Mouse (Mus musculus) heart, postnatal 0 days (tissue): Measurements from ENCODE around the gene Fbxo33. TPM values are rescaled to one million over a fixed set of nuclear protein-coding genes. Genes with fewer than 3 reads are reported as not detected.
"Not testable (repeated sequence)": the region's sequence is repeated elsewhere in the genome, so short reads cannot be mapped to it uniquely, and the experiment has no call there.

Source experiments
- ATAC-seq: fragments of 200-750 bp; cut with Nextera tagmentation; 2 replicates; pipeline ENCODE4 v1.8.0; 2017; ENCODE audit warnings: low read depth, moderate number of reproducible peaks, moderate library complexity; ENCODE audit not compliant: insufficient read depth
- DNase-seq: peaks from one replicate; pipeline ENCODE4 v3.0.0-alpha.2; 2016; ENCODE audit warnings: low spot score
- H3K27ac ChIP-seq: fragments of 300-500 bp; sonication (generic); 2 replicates; pipeline ENCODE4 v1.5.1; 2014; ENCODE audit warnings: low read depth, mild to moderate bottlenecking
- H3K27me3 ChIP-seq: fragments of 300-500 bp; sonication (generic); 2 replicates; pipeline ENCODE4 v1.6.1; 2014; ENCODE audit warnings: low read length, mixed read lengths; ENCODE audit not compliant: control insufficient read depth, insufficient read depth
- H3K36me3 ChIP-seq: fragments of 300-500 bp; sonication (generic); replicated peaks from 2 replicates; pipeline ENCODE4 v1.6.1; 2014; ENCODE audit warnings: low read length, mixed read lengths; ENCODE audit not compliant: control insufficient read depth, insufficient read depth
- H3K4me1 ChIP-seq: fragments of 300-500 bp; sonication (generic); 2 replicates; pipeline ENCODE4 v1.6.1; 2014; ENCODE audit warnings: antibody characterized with exemption; ENCODE audit not compliant: control insufficient read depth, insufficient read depth
- H3K4me2 ChIP-seq: fragments of 300-500 bp; sonication (generic); 2 replicates; pipeline ENCODE4 v1.6.1; 2014; ENCODE audit warnings: low read depth, mild to moderate bottlenecking, low read length, moderate library complexity
- H3K4me3 ChIP-seq: fragments of 300-500 bp; sonication (generic); 2 replicates; pipeline ENCODE4 v1.5.1; 2014; ENCODE audit warnings: low read depth, low read length
- H3K9ac ChIP-seq: fragments of 300-500 bp; sonication (generic); replicated peaks from 2 replicates; pipeline ENCODE4 v1.6.1; 2014; ENCODE audit warnings: low read depth, low read length, mixed read lengths
- H3K9me3 ChIP-seq: fragments of 300-500 bp; sonication (generic); replicated peaks from 2 replicates; pipeline ENCODE4 v1.6.1; 2016; ENCODE audit warnings: low read length; ENCODE audit not compliant: control insufficient read depth
- CTCF ChIP-seq: IDR thresholded peaks from 2 replicates; pipeline ENCODE4 v1.5.1; 2016; ENCODE audit warnings: antibody characterized with exemption, control low read depth, low read depth
- EP300 ChIP-seq: IDR thresholded peaks from 2 replicates; pipeline ENCODE4 v1.6.1; 2016; ENCODE audit warnings: antibody characterized with exemption, low read depth
- WGBS: fragments of 180-500 bp; shearing (Covaris S2); extraction: QIAGEN DNeasy Blood & Tissue Kit; methylation state at CpG from one replicate; pipeline ENCODE4 v1.1.7; 2014; 5-methylcytosine and 5-hydroxymethylcytosine counted together
- polyA plus RNA-seq: library from polyadenylated mRNA; unstranded; fragments of >200 nt; fragmentation: Nextera tagmentation; extraction: Ambion mirVana; gene quantifications from 2 replicates; pipeline ENCODE4 v1.2.1, GENCODE M21; 2015
- total RNA-seq: library from RNA; depleted of rRNA; stranded (reverse); fragments of >200 nt; gene quantifications from 2 replicates; pipeline ENCODE4 v1.2.3, GENCODE M21; 2014; ENCODE audit warnings: low replicate concordance

Gene Fbxo33
- total and polyA plus RNA-seq, 2 experiments from 2014 or later = 3.6 to 9.7 TPM

- no peak overlapping the region for H3K4me3 ChIP-seq
- TF ChIP-seq EP300 (no peak), CTCF (no peak)
- no peak overlapping the region for H3K4me2 ChIP-seq
- no peaks in the 10 kb centered on the region for H3K4me1 ChIP-seq
- H3K27me3 ChIP-seq = no peaks in the 10 kb centered on the region
- no peaks in the 10 kb centered on the region for H3K9me3 ChIP-seq
- H3K36me3 ChIP-seq = no peaks in the 10 kb centered on the region
- ATAC-seq (no peak), DNase-seq (no peak)
- H3K9ac ChIP-seq = no peak overlapping the region
- H3K27ac ChIP-seq = no peak overlapping the region
Measured at GRCm38 (mm10) chr12:59260362-59260761, 40.8 kb upstream of the Fbxo33 start.

- H3K27ac ChIP-seq = no peak overlapping the region
- H3K27me3 ChIP-seq = no peaks in the 10 kb centered on the region
- no peak overlapping the region for H3K4me2 ChIP-seq
- no peak overlapping the region for H3K9ac ChIP-seq
- no peak for TF ChIP-seq EP300
- TF ChIP-seq CTCF = no peak
- 70% methylated on average over 5 of the region's 5 CpGs for WGBS
- H3K36me3 ChIP-seq = no peaks in the 10 kb centered on the region
- no peaks in the 10 kb centered on the region for H3K9me3 ChIP-seq
- no peak for ATAC-seq
- no peak for DNase-seq
- no peaks in the 10 kb centered on the region for H3K4me1 ChIP-seq
- H3K4me3 ChIP-seq = no peak overlapping the region
Measured at GRCm38 (mm10) chr12:59259015-59259414, 39.5 kb upstream of the Fbxo33 start.

GRCm38 (mm10) chr12:59250259-59250827, 30.8 kb upstream of the Fbxo33 start:
- no peak overlapping the region for H3K9ac ChIP-seq
- no peak overlapping the region for H3K4me2 ChIP-seq
- H3K27me3 ChIP-seq = no peaks in the 10 kb centered on the region
- no peaks in the 10 kb centered on the region for H3K4me1 ChIP-seq
- H3K9me3 ChIP-seq = no peaks in the 10 kb centered on the region
- no peaks in the 10 kb centered on the region for H3K36me3 ChIP-seq
- no peak for DNase-seq
- ATAC-seq = no peak
- 55% methylated on average over 2 of the region's 2 CpGs for WGBS
- H3K27ac ChIP-seq = no peak overlapping the region
- H3K4me3 ChIP-seq = no peak overlapping the region
- no peak for TF ChIP-seq EP300
- TF ChIP-seq CTCF = no peak

- H3K36me3 ChIP-seq = no peaks in the 10 kb centered on the region
- H3K4me1 ChIP-seq = no peaks in the 10 kb centered on the region
- WGBS = 50% methylated on average over 1 of the region's 1 CpGs
- H3K9ac ChIP-seq = no peak overlapping the region
- no peaks in the 10 kb centered on the region for H3K9me3 ChIP-seq
- H3K27me3 ChIP-seq = no peaks in the 10 kb centered on the region
- no peak for TF ChIP-seq CTCF
- no peak for TF ChIP-seq EP300
- H3K27ac ChIP-seq = no peak overlapping the region
- ATAC-seq (no peak), DNase-seq (no peak)
- no peak overlapping the region for H3K4me2 ChIP-seq
- no peak overlapping the region for H3K4me3 ChIP-seq
Measured at GRCm38 (mm10) chr12:59248969-59249368, 29.4 kb upstream of the Fbxo33 start.

GRCm38 (mm10) chr12:59241031-59241430, 21.5 kb upstream of the Fbxo33 start:
- H3K27me3 ChIP-seq, ATAC-seq, H3K4me2 ChIP-seq, H3K9ac ChIP-seq, H3K4me1 ChIP-seq, H3K27ac ChIP-seq, DNase-seq, H3K4me3 ChIP-seq, H3K36me3 ChIP-seq, H3K9me3 ChIP-seq: not testable (repeated sequence)
- WGBS = 71% methylated on average over 8 of the region's 8 CpGs

- ATAC-seq (no peak), DNase-seq (no peak)
- Histone ChIP-seq H3K4me1 (no peaks in the 10 kb centered on the region), H3K4me3 (no peak overlapping the region), H3K9ac (no peak overlapping the region), H3K9me3 (no peaks in the 10 kb centered on the region), H3K4me2 (no peak overlapping the region), H3K27me3 (no peaks in the 10 kb centered on the region), H3K27ac (no peak overlapping the region), H3K36me3 (no peaks in the 10 kb centered on the region)
- 76% methylated on average over 5 of the region's 5 CpGs for WGBS
- no peak for TF ChIP-seq CTCF
- no peak for TF ChIP-seq EP300
Measured at GRCm38 (mm10) chr12:59238434-59238833, 18.9 kb upstream of the Fbxo33 start.
